Mouse (Mus musculus) neural tube, embryonic 10.5 days (tissue): ENCODE results near the gene Actn2.

Experiments used
- DNase-seq: peaks from one replicate; pipeline ENCODE4 v3.0.0-alpha.2; 2017; ENCODE audit warnings: low spot score; ENCODE audit errors: extremely low spot score

Actn2 gene

DNA sequence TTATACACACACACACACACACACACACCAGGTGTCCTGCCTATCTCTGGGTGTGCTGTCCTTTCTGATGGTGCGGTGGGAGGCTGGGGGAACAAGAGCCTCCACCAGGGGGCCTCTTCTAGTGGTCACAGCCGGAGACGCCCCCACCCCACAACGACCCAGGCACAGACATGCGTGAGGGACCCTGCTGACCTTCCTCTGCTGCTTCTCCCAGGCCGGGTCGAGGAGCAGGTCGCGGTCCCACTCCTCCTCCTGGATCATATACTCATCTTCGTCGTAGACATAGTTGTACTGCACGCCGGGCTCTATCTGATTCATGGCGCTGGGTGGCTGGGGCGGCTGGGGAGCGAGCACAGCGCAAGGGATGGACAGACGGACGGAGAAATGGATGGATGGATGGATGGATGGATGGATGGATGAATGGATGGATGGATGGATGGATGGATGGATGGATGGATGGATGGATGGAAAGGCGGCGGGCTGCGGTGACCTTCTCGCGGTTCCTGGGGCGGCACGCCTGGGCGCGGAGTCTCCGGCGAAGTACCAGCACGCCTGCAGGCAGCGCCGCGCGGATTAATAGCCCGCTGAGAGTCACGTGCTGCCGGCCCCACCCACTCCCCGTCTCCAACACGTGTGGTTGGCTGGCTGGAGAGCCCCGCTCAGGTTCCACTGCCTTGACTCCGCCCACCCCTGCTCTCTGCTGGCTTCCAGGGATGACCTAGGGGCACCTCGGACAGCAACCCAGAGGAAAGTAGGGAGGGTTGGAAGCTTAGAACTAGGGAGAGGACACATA lies at the start of gene Actn2:
Actn2 (minus strand) TSS at position 578 of the 793 bp plus-strand sequence.
- DNase-seq, result peak; percentile 86

DNA sequence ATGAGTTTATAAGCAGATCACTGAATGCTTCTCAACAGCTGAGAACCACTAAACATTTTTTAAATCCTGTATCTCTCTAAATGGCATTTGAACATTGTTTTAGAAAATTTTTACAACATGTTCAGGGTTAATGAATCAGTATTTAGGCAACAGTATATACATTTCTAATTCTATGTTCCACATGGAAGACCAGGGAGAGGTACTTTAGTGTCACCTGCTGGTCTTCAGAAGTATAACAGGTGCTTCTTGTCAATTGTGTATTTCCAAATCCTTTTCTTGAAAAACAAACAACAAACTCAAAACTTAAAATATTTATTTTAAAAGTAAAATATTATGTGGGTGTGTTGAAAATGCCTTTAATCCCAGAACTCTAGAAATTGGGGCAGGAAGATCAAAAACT lies 45.7 kb upstream of the Actn2 start:
- no peak for DNase-seq

DNA sequence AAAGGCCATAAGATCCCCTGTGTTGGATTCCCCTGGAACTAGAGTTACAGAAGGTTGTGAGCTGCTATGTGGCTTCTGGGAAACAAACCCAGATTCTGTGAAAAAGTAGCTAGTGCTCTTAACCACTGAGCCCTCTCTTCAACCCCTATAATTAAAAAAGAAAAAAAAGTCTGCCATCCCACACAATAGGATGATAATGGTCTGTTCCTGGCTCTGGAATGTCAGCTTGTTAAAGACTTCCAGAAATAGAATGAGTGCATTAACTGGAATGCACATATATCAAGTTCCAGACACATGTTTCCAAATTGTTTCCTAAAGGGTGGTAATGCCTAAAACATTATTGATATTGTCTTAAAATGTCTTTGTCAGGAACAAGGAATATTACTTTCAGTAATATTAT lies 44.2 kb upstream of the Actn2 start:
- DNase-seq, result no peak

DNA sequence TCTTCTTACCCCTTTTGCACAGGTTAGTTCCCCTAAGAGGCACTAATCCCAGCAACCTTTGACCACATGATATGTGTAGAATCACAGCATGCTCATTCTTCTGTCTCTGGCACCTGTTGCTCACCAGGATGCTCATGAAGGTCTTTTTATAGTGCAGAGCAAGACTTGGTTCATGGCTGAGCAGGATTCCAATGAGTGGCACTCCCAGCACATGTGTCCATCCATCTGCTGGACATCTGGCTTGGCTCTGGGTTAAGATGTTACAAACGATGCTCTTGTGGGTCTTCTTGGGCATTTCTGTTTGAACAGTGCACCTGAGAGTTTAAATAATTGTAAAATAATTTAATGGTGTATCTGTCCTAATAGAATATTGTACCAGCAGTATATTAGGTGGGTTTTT lies 36.2 kb upstream of the Actn2 start:
- DNase-seq, result no peak

DNA sequence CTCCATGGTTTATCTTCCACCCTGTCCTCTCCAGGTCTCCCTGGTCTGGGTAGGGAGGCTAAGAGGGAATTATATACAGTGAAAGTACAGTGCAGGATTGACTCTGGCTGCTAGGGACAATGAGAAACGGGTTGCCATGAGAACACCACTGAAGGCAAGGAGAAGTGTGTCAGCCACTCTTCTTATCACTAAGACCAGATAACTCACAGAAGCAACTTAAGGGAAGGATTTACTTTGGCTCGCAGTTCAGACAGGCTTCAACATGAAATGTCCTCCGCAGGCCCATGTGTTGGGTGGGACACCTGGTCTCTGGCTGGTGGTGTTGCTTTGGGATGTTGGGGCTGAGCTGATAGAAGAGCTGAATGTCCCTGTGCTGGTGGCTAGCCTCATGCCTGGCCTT lies 32.2 kb upstream of the Actn2 start:
- no peak for DNase-seq

DNA sequence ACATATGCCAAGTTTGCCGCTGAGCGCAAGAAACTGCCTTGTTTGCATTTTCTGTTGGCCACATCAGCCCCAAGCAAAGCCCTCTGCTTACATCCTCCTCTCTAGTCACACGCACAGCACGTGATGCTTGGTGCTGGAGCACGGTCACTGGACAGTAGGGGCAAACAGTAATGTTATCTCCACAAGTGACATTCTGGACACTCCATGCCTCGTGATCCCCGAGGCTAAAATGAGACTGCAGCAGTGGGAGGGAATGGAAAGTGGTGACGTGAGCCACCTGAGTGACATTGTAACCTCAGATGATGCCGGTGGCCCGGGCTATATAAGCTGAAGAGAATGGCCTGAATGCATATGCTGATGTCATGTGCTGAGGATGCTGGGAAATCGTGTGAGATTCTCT lies 29.4 kb upstream of the Actn2 start:
- DNase-seq, result no peak

DNA sequence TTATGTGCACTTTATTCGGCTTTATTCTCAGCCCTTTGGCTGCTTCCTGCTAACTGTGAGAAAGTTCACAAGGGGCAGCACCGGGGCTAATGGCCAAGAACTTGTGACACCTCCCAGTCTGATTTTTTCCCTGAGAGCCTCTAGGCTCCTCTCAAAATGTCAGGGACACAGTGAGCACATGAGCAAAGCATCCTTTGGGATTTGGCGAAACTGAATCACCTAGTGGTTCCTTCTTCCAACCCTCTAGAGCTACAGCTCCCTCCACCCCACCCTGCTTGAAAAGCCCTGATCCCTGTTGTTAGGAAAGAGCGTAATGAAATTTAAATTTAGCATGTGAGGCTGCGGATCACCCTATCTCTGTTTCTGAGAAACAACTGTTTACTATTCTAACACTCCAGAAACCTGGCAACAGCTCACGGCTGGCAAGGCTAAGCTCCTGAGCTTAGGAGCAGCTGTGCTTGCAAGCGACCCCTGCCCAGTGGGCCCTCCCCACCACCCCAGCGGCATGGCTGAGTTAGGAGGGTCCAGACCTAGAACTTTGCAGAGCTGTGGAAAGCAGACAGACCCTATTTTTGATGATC lies 28.6 kb upstream of the Actn2 start:
- DNase-seq, result no peak

DNA sequence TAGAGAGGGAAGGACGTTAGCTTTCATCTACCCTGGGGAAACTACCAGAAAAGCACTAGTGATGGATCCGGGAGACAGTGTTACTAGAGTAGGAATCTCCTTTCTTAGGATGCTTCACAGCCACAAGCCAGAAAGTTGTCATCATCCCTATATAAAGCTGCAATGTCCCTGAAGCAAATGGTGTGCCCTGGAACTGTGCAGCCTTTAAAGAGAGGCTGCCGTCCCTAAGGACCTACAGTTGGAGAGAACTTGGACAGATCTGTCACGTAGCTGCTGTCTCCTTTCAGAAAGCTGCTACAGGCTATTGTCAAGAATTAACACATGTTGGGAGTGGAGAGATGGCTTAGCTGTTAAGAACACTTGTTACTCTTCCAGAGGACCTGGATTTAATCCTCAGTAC lies 20.9 kb upstream of the Actn2 start:
- no peak for DNase-seq

DNA sequence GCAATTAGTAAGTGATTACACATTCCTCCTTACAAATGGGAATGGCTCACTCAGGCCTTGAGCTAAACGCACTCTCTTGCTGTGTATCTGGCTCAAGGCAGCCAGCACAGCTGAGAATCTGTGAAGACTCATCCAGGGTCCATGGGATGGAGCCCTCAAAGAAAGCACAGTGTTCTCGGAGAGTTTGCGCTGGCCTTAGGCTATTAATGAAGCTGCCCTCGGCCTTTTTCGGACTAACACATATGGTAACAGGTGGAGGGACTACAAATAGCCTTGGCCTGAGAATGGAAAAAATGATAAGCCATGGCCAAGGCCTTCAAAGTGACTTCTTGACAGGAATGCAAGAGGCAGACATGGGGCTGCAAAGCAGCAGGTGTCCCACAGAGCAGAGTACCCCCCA lies 17.0 kb upstream of the Actn2 start:
- no peak for DNase-seq

DNA sequence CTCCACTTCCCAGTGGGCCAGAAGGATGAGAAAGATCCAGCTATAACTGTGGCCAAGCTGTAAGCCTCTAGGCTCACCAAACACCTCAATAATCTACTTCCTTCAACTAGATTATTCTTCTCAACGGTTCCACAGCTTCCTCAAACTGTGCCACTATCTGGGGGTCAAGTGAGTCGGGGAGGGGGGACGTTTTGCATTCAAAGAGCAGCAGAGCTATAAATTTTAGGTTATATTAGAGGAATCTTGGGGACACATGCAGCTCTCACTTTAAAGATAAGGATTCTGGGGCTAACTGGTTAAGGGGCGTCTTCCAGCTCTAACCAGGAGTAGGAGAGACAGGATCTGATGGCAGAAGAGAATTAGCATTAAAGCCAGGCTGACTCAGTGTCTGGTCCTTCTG lies 15.6 kb upstream of the Actn2 start:
- no peak for DNase-seq

DNA sequence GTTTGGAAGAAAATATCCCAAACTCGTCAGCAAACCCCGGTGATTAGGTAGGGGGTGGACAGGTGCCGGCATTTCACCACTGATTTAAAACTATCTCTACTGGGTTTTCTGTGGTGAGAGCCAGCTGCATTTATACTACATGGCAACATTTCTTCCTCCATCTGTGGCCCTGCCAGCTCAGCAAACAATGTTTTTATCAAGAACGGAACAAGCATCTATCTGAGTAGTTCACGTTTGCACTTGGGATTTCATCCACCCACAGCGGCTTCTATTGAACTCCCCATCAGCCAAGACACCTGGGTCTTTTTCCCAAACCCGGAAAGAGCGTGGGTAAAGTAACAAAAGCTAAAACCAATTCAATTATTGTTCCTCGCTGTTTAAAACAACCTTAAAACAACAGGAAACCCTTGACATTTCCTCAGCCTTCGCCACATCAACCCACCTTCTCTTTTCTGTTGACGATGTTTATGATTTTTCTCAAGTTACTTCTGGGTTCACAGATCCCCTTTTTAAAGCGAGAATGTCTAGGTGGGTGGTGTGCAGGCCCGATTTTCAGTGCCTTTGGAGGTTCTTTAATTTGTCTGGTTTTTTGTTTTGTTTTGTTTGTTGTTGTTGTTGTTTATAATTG lies 8.8 kb upstream of the Actn2 start:
- DNase-seq, result no peak

DNA sequence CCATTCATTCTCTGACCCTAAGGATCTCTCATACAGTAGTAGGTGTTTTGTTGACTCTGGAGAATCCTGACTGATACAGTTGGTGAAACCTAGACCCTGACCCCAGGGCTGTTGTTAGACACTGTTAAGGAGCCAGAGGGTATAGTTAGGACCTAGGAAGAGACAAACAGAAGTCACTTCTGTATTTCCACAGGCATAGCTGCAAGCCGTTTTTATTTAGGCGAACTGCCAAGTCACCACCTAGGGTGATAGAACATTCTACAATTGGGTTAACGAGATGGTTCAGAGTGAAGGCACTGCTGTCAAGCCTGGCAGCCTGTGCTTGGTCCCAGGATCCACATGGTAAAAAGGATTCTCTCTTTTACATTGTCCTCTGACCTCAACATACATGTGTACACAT lies 6.3 kb upstream of the Actn2 start:
- DNase-seq, result no peak

DNA sequence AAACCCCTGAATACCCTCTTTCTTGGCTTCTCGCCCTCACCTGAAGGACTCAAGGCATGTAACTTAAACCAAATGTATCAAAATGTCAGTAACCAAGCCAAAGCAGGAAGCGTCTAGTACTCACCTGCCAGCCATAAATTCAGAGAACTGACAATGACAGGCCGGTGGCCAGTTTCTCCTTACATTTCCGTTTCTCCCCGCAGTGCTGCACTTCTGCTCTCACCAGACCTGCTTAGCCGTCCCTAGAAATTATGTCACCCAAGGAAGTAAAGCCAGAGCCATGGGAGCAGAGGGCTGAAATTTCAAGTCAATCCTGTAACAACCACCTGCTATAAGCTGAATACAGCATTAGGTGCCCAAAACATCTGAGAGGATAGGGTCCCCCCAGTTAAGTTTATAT lies 887 bp upstream of the Actn2 start:
- DNase-seq, result no peak

DNA sequence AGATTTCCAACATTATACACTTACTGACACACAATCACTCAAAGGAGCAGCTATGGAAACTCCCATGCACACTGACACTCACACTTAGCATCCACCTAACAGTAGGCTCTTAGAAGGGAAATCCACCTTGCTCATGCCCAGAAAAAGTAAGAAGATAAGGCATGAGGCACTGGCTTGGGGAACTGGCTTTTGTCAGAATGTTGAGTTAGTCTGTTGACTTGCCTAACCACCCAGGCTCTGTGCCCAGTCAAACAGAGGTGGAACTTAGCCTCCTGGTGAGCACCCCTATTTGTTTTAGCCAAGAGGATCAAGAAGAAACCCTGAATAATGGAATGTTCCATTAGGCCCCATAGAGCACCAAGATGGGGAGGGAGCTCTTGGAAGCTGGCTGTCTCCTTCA lies 1.1 kb downstream of the Actn2 start:
- DNase-seq, result no peak

DNA sequence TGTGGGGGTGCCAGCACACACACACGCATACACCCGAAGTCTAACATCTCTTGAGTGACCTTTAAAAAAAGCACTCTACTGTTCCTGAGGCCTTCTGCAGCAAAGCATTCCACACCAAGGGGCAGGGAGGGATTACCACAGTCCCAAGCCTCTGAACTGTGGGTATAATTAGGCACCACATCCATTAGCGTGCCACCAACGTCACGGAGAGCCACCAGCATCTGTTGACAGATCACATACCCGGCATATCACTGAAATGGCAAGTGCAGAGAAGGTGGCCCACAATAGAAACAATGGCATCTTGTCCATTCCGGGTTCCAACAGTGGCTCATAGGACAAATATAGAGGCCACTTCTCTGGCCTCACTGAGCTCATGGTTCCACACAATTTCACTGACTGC lies 2.8 kb downstream of the Actn2 start:
- no peak for DNase-seq

DNA sequence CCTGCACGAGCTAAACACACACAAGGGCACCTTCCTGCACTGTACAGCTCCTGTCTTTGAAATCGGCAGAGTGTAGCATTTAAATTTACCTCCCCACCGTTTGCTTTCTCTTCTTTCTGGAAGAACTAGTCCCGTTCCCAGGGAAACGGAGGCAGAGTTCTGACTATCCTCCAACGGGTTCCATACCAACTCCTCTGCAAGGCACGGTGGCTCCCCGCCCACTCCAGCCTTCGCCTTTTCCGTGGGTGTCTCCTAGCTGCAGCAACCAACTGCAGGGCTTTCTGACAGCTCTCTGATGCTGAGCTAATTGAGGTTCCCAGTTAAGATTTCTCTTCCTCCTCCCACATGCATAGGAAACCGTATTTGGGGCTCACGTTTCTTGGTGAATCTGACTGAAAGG lies 6.5 kb downstream of the Actn2 start:
- DNase-seq, result no peak

DNA sequence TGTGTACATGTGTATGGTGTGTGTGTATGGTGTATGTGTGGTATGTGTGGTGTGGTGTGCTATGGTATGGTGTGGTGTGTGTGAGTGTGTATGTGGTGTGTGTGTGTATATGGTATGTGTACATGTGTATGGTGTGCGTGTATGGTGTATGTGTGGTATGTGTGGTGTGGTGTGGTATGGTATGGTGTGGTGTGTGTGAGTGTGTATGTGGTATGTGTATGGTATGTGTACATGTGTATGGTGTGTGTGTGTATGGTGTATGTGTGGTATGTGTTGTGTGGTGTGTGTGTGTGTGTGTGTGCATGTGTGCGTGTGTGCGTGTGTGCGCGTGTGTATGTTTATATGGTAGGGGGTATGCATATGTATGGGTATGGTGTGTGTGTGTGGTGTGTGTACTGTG lies 9.0 kb downstream of the Actn2 start:
- no peak for DNase-seq

DNA sequence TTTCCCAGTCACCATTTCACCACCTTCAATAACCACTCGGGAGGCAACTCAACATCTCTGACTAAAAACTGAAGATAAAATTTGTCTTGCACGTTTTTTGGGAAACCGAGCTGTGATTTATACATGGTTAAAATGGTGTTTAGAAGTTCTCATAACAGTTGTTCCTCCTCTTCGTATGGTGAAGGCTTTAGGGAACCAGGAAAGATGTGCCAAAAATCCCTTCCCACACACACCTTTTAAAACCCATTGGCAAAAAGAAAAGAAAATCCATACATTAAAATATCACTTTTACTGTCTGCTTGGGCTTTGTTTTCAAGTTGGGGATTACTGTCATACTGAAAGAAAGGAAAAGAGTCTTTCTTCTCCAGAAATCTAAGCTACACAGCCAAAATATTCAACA lies 12.2 kb downstream of the Actn2 start:
- no peak for DNase-seq

DNA sequence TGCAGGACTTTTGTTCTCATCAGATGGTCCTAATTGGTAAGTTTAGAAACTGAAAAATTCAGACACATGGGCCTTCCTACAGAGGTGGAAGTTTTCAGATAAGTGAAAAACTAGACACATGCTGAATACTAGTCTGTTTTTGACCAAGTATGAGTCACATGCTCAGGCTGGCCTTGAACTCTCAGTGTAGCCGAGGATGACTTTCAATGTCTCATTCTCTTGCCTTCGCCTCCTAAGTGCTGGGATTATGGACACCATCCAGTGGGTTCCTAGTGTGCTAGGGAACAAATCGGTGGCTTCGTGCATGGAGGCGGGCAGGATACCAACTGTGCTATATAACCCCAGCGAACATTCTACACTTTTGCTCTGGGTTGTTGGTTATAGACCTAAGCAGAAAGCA lies 13.0 kb downstream of the Actn2 start:
- DNase-seq, result no peak

DNA sequence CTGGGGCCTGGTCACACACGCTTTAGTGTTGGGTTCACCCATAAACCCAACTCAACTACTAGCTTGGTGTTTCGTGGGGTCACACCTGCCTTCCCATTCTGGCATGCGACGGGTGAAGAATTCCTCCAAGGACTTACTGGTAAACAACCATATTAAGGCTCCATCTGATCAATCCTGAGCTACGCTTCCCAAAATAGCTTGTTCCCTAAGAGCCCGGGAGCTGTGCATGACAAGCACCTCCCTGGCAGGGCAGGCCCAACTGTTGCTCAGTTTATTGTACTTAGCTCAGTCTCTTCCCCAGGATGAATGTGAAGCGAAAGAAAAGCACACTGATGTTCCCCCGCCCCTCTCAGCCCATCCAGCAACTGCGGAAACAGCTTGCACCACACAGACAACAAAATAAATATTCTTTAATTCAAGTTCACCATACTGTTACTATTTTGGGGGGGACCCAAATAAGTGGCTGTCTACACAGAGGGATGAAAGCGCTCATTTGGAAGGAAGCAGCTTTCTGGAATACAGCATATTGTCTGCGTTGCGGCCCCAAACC lies 17.4 kb downstream of the Actn2 start:
- DNase-seq, result no peak

DNA sequence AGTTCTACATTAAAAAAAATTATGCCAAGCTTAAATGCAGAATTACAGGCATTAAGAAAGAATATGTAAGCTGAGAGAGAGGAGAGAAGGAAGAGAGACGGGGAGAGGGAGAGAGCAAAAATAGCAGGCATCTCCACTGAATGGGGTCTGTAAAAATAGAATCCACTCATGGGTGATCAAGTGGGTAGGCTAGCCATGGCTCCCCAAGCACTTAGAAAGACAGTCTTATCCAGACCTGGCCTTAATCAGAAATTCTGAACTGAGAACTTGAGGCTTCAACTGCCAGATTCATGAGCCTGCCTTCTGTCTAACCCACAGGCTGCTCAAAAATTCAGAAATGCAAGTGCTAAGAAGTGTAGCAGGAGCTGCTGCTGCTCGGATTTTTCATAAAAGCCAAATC lies 20.4 kb downstream of the Actn2 start:
- no peak for DNase-seq

DNA sequence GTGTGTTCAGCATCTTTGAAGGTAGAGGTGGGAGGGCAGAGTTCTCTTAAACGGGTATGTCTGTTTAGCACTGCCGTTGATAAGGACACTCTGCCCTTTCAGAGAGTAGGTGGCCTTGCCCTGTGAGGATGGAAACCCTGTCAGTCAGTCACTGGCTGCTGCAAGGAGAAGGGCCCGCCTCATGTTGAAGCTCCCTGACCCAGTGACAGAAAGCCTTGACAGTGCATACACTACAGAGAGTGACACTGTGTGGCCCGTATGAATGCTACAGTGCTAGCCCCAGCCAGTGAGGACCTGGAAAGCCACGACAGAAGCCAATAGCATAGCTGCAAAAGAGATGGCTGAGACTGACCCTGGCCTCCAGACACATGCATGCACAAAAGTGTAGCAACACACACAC lies 22.5 kb downstream of the Actn2 start:
- DNase-seq, result no peak
